Mouse (Mus musculus) kidney, postnatal 36 days (tissue): Measurements from ENCODE around the gene Gid4.
"Not testable (repeated sequence)": the region's sequence is repeated elsewhere in the genome, so short reads cannot be mapped to it uniquely, and the experiment has no call there.

Source experiments
- DNase-seq, 2 experiments: peaks; one replicate each; pipeline ENCODE4 v3.0.0; 2021 to 2022; ENCODE audit warnings: mixed read lengths in 2 of 2

Gene Gid4

DNA sequence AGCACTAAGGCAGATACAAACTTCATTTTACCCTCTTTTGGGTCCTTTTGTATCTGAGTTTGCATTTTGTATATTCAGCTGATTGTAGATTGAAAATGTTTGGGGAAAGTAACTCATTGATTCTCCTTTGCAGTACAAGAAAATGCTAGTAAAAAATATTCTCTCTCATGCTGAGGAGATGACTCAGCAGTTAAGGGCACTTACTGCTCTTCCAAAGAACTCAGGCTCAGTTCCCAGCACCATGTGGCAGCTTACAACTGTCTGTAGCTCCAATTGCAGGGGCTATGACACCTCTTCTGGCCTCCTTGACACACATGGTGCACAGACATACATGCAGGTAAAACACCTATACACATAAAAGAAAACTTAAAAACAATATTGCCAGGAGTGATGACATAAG lies 16.6 kb downstream of the Gid4 start:
- DNase-seq = no peak

DNA sequence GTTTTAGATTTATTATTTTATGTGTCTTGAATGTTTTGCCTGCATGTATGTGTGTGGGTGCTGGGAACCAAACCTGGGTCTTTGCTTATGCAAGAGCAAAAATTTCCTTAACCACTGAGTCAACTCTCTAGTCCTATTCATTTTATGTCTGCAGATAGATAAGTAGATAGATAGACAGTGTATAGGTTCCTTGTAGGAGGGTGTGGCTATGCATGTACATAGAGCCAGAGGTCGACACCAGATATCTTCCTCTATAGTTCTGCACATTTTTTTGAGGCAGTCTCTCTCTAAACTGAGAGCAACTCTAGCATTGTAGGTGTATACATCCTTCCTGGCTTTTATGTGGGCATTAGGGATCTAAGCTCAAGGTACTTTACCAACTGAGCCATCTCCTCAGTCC lies 18.2 kb downstream of the Gid4 start:
- no peak for DNase-seq

DNA sequence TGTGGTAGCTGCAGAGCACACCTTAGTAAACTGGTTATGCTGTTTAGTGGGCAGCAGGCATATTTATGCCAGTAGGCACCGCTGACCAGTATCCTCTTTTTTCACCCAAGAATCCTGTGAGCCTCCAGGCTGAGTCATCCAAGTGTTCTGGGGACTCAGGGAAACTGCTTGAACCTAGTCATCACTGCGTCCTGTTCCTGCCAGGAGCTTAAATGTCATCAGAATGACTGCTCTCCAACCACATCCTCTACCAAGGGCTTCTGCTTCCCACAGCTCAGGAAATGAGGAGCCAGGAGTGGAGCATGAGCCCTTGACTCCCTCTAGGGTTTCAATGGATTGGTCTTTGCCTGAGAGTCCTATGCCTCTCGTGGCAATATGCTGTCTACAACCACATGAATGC lies 19.7 kb downstream of the Gid4 start:
- no peak for DNase-seq

DNA sequence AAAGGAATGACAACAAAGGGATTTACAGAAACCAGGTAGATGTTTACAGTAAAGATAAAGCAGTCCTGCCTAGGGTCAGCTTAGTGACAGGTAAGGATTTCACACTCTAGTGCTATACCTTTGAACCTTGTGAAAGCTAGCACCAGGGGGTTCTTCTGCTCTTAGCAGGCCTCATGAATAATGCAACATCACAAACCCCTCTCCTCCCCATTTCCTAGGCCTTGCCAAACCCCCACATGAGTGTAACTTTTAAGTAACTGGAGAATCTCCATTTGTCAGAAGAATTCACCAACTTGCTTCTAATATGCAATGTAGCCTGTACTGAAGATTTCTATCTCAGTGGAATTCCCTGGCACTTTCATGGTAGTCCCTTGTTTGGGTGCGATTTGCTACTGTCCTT lies 22.7 kb downstream of the Gid4 start:
- not testable (repeated sequence) for DNase-seq

DNA sequence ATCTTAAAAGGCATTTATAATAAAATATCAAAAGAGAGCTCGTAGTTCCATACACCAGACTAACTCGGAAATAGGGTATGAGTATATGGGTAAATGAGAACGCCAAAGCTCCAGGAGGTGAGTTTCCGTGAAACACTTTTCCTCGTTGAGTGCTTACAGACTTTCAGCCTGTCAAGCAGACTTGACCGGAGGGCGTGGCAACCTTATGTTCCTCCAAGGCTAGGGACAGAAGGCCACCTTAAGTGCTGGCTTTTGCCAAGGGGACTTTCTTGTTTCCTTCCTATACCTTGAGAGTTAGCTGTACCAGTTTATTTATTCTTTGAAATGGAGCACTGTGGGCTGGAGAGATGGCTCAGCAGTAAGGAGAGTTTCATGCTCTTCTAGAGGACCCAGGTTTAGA lies 23.2 kb downstream of the Gid4 start:
- peak; percentile 10 to 12 for DNase-seq

DNA sequence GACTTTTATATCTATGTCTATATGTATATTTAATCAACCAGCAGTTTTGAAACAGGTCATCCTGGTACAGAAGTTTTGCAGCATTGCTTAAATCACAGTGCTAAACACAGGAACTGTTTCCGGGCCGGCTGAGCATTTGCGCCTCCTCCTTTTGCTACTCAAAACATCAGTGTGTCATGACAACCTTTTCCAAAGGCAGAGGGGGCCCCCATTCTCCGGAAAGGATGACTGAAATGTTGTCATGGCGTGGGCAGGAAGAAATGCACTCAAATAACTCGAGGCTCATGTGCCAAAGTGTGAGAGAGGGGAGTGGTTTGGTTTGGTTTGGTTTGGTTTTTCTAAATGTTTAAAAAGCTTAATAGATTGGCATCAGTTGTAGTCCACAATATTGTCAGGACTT lies 26.0 kb downstream of the Gid4 start:
- no peak for DNase-seq

DNA sequence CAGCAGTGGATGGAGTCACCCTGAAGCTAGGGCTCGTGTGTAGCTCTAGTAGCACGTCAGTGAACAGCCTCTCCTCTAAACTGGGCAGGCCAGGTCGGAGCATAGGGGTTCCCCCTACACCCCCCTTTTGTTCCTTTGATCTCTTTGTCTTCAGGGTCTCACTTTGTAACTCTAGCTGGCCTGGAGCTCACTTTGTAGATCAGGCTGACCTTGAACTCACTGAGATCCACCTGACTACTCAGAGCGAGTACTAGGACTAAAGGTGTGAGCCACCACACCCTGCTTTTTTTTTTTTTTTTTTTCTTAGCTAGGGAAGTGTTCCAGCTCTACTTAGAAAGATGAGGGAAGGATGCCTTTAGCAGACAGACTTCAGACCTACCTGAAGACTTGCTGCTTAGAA lies 27.1 kb downstream of the Gid4 start:
- no peak for DNase-seq

DNA sequence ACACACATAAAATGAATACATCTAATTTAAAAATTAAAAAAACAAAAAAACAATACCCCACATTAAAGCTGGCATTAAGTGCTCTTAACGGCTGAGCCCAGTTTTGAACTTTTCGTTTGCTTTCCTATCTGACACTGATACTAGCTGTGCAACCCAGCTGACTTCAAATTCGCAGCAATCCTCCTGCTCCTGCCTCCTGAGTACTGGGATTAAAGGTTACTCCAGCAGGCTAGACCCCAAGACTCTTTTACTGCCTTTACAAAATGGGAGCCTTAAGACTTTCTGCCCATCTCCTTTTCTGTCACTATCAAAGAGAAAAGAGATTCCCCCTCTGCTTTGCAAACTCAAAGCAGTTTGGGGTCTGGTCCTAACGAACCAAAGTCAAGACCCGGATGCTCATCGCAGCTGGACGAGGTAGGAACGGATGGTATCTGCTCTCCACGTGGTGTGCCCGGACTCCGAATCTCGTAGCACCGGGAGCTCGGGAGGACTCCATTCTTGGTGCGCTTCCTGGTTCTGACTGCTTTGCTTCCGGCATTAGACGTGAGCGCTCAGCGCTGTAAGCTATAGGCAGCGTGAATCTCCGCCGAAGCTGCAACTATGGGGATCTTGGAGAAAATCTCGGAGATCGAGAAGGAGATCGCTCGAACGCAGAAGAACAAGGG lies 37.3 kb downstream of the Gid4 start, which contains the start of gene Drg2:
Gene Drg2, plus strand, starts transcription at position 512 of the 665 bp plus-strand sequence.
- peak; percentile 88 to 91 for DNase-seq

DNA sequence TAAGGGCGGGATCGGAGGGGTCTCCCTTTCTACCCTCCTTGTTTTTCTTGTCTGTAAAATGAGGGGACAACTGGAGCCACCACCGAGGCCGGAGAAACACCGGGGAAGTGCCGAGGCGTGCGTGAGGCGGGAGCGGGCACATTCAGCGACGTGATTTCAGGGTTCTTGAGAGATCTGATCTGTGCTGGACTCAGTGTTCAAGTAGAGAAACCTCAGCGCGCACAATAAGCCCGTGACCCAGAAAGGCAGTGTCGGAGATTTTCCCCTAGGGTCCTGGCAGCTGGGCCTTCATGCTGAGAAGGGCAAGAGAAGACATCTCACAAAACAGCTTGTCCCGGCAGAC lies 37.8 kb downstream of the Gid4 start:
- peak; percentile 3 to 27 for DNase-seq

DNA sequence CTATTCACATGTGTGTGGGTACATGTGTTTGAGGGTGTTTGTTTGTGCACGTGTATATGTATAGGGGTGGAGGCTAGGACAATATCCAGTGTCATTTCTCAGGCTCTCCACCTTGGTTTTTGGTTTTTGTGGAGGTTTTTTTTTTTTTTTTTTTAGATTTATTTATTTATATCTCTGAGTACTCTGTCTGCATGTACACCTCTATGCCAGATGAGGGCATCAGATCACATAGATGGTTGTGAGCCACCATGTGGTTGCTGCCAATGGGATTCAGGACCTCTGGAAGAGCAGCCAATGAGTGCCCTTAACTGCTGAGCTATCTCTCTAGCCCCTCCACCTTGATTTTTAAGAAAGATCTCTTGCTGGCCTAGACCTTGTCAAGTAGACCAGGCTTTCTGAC lies 41.0 kb downstream of the Gid4 start:
- DNase-seq = peak; percentile 13 to 35

DNA sequence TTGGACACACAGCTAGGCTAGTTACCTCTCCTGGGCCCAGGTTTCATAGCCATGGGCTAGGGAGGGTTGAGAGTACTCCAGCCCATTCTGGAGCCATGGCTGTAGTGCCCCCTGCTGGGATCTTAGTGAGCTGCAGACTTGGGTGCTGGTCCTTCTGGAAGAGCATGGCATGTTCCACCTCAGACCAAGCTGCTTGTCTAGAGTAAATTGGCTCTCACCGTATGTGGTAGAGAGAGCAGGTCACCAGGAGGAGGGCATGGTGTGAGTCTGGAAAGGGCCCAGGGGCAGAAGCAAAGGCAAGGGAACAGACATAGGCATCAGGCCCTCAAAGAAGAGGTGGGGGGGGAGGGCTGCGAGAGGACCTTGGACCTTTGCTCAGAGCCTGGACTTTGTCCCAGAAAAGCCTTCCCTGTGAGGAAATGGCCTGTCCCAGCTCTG lies 49.0 kb downstream of the Gid4 start:
- DNase-seq = peak; percentile 84 to 91

DNA sequence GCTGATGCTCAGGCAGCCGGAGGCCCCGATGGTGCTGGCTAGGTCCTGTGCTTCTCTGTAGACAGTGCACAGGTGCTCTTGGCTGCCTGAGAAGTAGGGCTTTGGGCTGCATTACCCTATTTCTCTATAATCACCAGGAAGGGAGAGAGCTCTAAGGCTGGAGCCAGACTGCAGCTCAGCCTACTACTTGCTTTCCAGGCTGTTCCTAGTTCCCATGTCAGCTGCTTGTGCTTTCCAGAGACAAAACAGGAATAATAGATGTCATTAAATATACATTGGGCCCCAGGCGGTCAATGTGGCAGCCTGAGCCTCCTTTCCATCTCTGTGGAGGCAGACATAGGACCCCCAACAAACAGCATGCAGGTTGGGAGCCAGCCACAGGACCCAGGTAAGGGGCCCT lies 52.1 kb downstream of the Gid4 start, which contains the start of gene Myo15:
Gene Myo15, plus strand, starts transcription at position 301 of the 400 bp plus-strand sequence.
- no peak for DNase-seq

DNA sequence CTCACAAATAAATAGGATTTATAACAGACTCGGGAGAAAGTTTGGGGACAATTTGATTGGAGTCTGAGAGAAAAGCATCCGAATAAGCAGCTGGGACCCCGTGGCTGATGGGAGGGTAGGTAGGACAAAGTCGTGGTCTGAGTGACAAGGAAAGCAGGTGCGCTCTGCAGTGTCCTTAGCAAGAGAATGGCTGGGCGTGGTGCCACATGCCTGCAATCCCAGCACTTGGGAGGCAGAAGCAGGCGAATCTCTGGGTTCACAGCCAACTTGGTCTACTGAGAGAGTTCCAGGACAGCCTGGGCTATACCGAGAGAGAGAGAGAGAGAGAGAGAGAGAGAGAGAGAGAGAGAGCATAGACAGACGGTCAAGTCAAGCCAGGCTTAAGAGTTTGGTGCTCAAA lies 53.8 kb downstream of the Gid4 start:
- no peak for DNase-seq

DNA sequence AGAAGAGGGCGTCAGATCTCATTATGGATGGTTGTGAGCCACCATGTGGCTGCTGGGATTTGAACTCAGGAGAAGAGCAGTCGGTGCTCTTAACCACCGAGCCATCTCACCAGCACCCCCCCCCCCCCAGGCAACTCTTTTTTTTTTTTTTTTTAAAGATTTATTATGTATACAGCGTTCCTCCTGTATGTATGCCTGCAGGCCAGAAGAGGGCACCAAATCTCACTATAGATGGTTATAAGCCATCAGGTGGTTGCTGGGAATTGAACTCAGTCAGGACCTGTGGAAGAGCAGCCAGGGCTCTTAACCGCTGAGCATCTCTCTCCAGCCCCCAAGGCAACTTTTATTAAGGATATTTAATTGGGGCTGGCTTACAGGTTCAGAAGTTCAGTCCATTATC lies 57.6 kb downstream of the Gid4 start:
- DNase-seq = no peak

DNA sequence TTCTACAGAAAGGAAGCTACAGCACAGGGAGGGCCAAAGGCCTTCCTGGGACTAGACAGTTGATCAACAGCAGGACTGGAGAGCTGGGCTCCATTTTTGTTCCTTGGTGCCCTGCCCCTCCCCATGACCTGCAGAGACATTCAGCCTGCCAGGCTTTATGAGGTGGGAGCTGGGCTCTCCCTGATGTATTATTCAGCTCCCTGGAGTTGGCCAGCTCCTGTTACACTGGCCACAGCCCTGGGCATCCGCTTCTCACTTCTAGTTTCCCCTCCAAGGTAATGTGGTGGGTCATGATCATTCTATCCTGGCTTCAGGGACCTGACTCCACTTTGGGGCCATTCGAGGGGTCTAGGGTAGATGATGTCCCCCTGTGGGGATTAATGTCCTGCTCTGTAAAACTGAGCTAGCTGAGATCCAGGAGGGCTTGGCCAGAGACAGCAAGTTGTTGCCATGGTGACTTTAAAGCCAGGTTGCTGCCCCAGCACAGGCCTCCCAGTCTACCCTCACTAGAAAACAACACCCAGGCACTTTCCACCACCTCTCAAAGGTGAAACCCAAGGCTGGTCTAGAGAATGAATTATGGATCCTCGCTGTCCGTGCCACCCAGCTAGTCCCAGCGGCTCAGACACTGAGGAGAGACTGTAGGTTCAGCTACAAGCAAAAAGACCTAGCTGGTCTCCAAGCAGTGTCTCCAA lies 58.9 kb downstream of the Gid4 start:
- DNase-seq = no peak

DNA sequence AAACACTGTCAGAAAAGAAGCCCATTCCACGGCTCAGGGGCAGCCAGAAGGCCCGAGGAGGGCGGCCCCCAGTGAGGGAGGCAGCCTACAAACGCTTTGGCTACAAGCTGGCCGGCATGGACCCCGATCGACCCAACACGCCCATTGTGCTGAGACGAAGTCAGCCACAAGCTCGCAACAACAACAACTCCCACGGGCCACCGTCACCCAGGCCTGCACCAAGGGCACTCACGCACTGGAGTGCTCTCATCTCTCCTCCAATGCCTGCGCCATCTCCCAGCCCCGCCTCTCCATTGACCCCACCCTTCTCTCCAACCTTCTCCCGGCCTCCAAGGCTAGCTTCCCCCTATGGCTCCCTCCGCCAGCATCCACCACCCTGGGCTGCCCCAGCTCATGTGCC lies 61.2 kb downstream of the Gid4 start:
- no peak for DNase-seq

DNA sequence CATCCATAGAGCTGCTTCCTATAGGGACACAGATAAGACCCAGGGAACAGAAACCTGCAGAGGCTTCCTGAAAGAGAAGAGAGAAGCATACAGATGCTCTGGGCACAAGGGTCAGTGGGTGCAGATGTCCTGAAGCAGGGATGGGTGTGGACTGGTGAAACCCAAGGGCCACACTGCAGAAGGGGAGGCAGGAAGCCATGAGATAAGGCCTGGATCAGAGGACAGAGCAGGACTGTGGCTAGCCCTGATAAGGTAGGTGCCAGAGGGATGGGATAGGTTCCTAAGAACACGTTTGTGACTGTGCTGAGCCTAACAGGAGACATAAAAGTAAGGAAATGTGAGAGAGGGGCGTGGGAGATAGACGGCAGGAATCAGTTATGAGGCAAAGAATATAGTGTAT lies 69.3 kb downstream of the Gid4 start:
- no peak for DNase-seq

DNA sequence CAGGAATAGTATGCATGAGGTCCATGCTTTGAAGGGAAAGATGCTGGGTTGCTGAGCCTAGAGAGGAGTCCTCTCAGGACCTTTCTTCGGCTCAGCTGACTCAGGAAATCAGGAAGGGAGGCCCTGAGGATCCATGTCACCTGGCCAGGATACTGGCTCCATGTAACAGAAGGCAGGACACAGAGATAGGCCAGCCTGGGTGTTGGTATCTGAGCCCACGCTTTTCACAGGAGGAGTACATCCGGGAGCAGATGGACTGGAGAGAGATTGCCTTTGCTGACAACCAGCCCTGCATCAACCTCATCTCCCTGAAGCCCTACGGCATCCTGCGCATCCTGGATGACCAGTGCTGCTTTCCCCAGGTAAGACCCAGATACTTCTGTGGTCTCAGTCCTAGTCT lies 75.8 kb downstream of the Gid4 start:
- no peak for DNase-seq

DNA sequence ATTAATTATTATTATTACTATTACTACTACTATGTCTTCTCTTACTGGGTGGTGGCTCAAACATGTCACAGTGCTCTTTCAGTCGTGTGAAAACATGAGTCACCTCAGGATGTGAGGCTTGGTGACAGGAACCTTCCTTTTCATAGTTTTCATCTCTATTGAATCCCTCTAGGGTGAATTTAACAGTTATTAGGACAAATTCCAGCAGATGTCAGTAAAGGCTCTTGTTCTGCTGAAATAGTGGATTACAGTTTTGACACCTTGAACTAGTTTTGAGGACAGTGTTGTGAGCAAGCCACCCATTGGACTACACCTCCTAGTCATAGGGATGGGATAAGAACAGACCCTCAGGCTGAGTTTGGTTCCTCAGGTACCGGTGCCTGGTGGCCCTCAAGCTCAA lies 78.7 kb downstream of the Gid4 start:
- no peak for DNase-seq
